Mouse (Mus musculus): Measurements from ENCODE around the gene Prss44.

DNA sequence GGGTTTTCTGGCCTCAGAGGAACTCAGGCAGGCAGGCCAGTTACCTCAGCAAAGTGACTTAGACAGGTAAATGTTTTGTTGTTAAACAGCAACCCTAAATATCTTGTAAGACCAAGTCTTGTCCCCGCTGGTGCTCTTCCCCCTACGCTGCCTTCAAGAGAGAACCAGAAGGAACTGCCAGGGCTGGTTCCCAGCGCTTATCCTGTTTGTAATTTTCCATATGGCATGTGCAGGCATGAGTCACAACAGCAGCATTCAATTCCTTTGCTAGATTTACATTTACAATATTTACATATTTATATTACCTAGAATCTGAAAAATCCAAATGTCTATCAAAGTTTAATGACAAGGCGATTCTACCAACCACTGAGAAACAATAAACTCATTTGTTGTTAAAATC is 3.7 kb upstream of the Prss44 start:
- TF ChIP-seq POLR2A (IDR thresholded peaks at IDR 0.05; ENCODE audit: insufficient read depth, low read depth, low read length) (no peak), CTCF (IDR thresholded peaks at IDR 0.05; ENCODE audit: insufficient read depth, low read depth, low read length) (no peak)

Measured in olfactory bulb, adult 2 months (tissue).